Mouse (Mus musculus) liver, embryonic 12.5 days (tissue): ENCODE measurements around the gene Rasl11a. TPM values are rescaled to one million over a fixed set of nuclear protein-coding genes. Genes with fewer than 3 reads are reported as not detected.

Source experiments
- ATAC-seq: fragments of 200-750 bp; cut with Nextera tagmentation; 2 replicates; pipeline ENCODE4 v1.8.0; 2017; ENCODE audit warnings: moderate number of reproducible peaks, mild to moderate bottlenecking, moderate library complexity
- H3K27ac ChIP-seq: fragments of 300-500 bp; sonication (generic); 2 replicates; pipeline ENCODE4 v1.5.1; 2016; ENCODE audit warnings: mild to moderate bottlenecking
- H3K27me3 ChIP-seq: fragments of 300-500 bp; sonication (generic); replicated peaks from 2 replicates; pipeline ENCODE4 v1.6.1; 2016; ENCODE audit warnings: mild to moderate bottlenecking, moderate library complexity
- H3K36me3 ChIP-seq: fragments of 300-500 bp; sonication (generic); 2 replicates; pipeline ENCODE4 v1.6.1; 2016; ENCODE audit warnings: mild to moderate bottlenecking, moderate library complexity
- H3K4me1 ChIP-seq: fragments of 300-500 bp; sonication (generic); 2 replicates; pipeline ENCODE4 v1.6.1; 2016
- H3K4me2 ChIP-seq: fragments of 300-500 bp; sonication (generic); 2 replicates; pipeline ENCODE4 v1.6.1; 2016; ENCODE audit warnings: mild to moderate bottlenecking, moderate library complexity
- H3K4me3 ChIP-seq: fragments of 300-500 bp; sonication (generic); 2 replicates; pipeline ENCODE4 v1.5.1; 2016; ENCODE audit warnings: mild to moderate bottlenecking, moderate library complexity
- H3K9ac ChIP-seq: fragments of 300-500 bp; sonication (generic); 2 replicates; pipeline ENCODE4 v1.6.1; 2016; ENCODE audit warnings: mild to moderate bottlenecking, moderate library complexity
- H3K9me3 ChIP-seq: fragments of 300-500 bp; sonication (generic); replicated peaks from 2 replicates; pipeline ENCODE4 v1.6.1; 2016; ENCODE audit warnings: mild to moderate bottlenecking, moderate library complexity
- WGBS: fragments of 180-500 bp; shearing (Covaris S2); methylation state at CpG from one replicate; pipeline ENCODE4 v1.1.7; 2016; ENCODE audit not compliant: insufficient replicate concordance; 5-methylcytosine and 5-hydroxymethylcytosine counted together
- polyA plus RNA-seq: library from polyadenylated mRNA; unstranded; fragments of >200 nt; fragmentation: Nextera tagmentation; extraction: Ambion mirVana; gene quantifications from 2 replicates; pipeline ENCODE4 v1.2.1, GENCODE M21; 2016

Rasl11a gene
- 3.2 and 3.8 TPM in 2 replicates for polyA plus RNA-seq

- peak; percentile 85 for ATAC-seq
- peaks cover 15% of the 10 kb centered on the region for H3K4me1 ChIP-seq
- peaks cover 51% of the 10 kb centered on the region for H3K27me3 ChIP-seq
- WGBS = under 1% methylated on average over 40 of the region's 40 CpGs
- H3K9me3 ChIP-seq = no peaks in the 10 kb centered on the region
- H3K36me3 ChIP-seq = 0 out of 2 replicates have a peak, but pooled peaks cover 3% of the 10 kb centered on the region
- H3K4me3 ChIP-seq = peak within 1 kb of the TSS; percentile 61
- peak within 1 kb of the TSS; percentile 57 for H3K9ac ChIP-seq
- no peak within 1 kb of the TSS for H3K27ac ChIP-seq
- peak within 1 kb of the TSS; percentile 91 for H3K4me2 ChIP-seq
Observed at GRCm38 (mm10) chr5:146844945-146845365, at the start of gene Rasl11a. Gene Rasl11a, plus strand, starts transcription at chr5:146845071.

GRCm38 (mm10) chr5:146795728-146796127, 49.1 kb upstream of the Rasl11a start:
- H3K36me3 ChIP-seq = no peaks in the 10 kb centered on the region
- H3K27me3 ChIP-seq = no peaks in the 10 kb centered on the region; the same call in 1 of the 2 replicates
- H3K9ac ChIP-seq = no peak overlapping the region
- peaks cover 66% of the 10 kb centered on the region for H3K4me1 ChIP-seq
- no peaks in the 10 kb centered on the region for H3K9me3 ChIP-seq
- no peak overlapping the region for H3K4me3 ChIP-seq
- 0 out of 2 replicates have a peak overlapping the region, but pooled peaks have one; percentile 57 for H3K27ac ChIP-seq
- WGBS = 73% methylated on average over 13 of the region's 13 CpGs
- ATAC-seq = no peak
- H3K4me2 ChIP-seq = no peak overlapping the region

GRCm38 (mm10) chr5:146798031-146798430, 46.8 kb upstream of the Rasl11a start:
- Histone ChIP-seq H3K27ac (no peak overlapping the region), H3K27me3 (no peaks in the 10 kb centered on the region; the same call in 1 of the 2 replicates), H3K9ac (no peak overlapping the region), H3K36me3 (no peaks in the 10 kb centered on the region), H3K4me2 (no peak overlapping the region), H3K4me1 (peaks cover 44% of the 10 kb centered on the region), H3K4me3 (no peak overlapping the region), H3K9me3 (0 out of 2 replicates have a peak, but pooled peaks cover 8% of the 10 kb centered on the region)
- WGBS = 52% methylated on average over 9 of the region's 9 CpGs
- ATAC-seq = no peak

- WGBS = 48% methylated on average over 8 of the region's 8 CpGs
- Histone ChIP-seq H3K9ac (no peak overlapping the region), H3K27ac (no peak overlapping the region), H3K9me3 (0 out of 2 replicates have a peak, but pooled peaks cover 8% of the 10 kb centered on the region), H3K4me2 (no peak overlapping the region), H3K4me1 (no peaks in the 10 kb centered on the region), H3K36me3 (no peaks in the 10 kb centered on the region), H3K4me3 (no peak overlapping the region), H3K27me3 (0 out of 2 replicates have a peak, but pooled peaks cover 8% of the 10 kb centered on the region)
- no peak for ATAC-seq
Observed at GRCm38 (mm10) chr5:146806004-146806430, 38.9 kb upstream of the Rasl11a start.

GRCm38 (mm10) chr5:146809951-146810350, 34.9 kb upstream of the Rasl11a start:
- Histone ChIP-seq H3K4me3 (no peak overlapping the region), H3K27ac (no peak overlapping the region), H3K36me3 (no peaks in the 10 kb centered on the region), H3K9ac (no peak overlapping the region), H3K27me3 (0 out of 2 replicates have a peak, but pooled peaks cover 8% of the 10 kb centered on the region), H3K4me2 (no peak overlapping the region), H3K4me1 (no peaks in the 10 kb centered on the region), H3K9me3 (0 out of 2 replicates have a peak, but pooled peaks cover 3% of the 10 kb centered on the region)
- no peak for ATAC-seq
- WGBS = 59% methylated on average over 5 of the region's 5 CpGs

- H3K9me3 ChIP-seq = 0 out of 2 replicates have a peak, but pooled peaks cover 3% of the 10 kb centered on the region
- no peak for ATAC-seq
- H3K4me3 ChIP-seq = no peak overlapping the region
- H3K4me2 ChIP-seq = no peak overlapping the region
- H3K4me1 ChIP-seq = no peaks in the 10 kb centered on the region
- 0 out of 2 replicates have a peak, but pooled peaks cover 8% of the 10 kb centered on the region for H3K27me3 ChIP-seq
- 83% methylated on average over 5 of the region's 5 CpGs for WGBS
- H3K9ac ChIP-seq = no peak overlapping the region
- no peaks in the 10 kb centered on the region for H3K36me3 ChIP-seq
- no peak overlapping the region for H3K27ac ChIP-seq
Observed at GRCm38 (mm10) chr5:146812866-146813265, 32.0 kb upstream of the Rasl11a start.

GRCm38 (mm10) chr5:146813421-146813820, 31.4 kb upstream of the Rasl11a start:
- Histone ChIP-seq H3K27me3 (0 out of 2 replicates have a peak, but pooled peaks cover 3% of the 10 kb centered on the region), H3K27ac (no peak overlapping the region), H3K9ac (no peak overlapping the region), H3K9me3 (0 out of 2 replicates have a peak, but pooled peaks cover 3% of the 10 kb centered on the region), H3K4me1 (no peaks in the 10 kb centered on the region), H3K4me2 (no peak overlapping the region), H3K36me3 (no peaks in the 10 kb centered on the region), H3K4me3 (no peak overlapping the region)
- ATAC-seq = no peak
- 75% methylated on average over 4 of the region's 4 CpGs for WGBS

- 26% methylated on average over 4 of the region's 4 CpGs for WGBS
- H3K4me3 ChIP-seq = no peak overlapping the region
Observed at GRCm38 (mm10) chr5:146815394-146815793, 29.5 kb upstream of the Rasl11a start.

GRCm38 (mm10) chr5:146817583-146817982, 27.3 kb upstream of the Rasl11a start:
- H3K4me2 ChIP-seq = no peak overlapping the region
- no peak overlapping the region for H3K27ac ChIP-seq
- no peak overlapping the region for H3K9ac ChIP-seq
- H3K4me3 ChIP-seq = no peak overlapping the region
- H3K36me3 ChIP-seq = no peaks in the 10 kb centered on the region
- no peaks in the 10 kb centered on the region for H3K4me1 ChIP-seq
- WGBS = 77% methylated on average over 8 of the region's 8 CpGs
- H3K9me3 ChIP-seq = 0 out of 2 replicates have a peak, but pooled peaks cover 3% of the 10 kb centered on the region
- no peaks in the 10 kb centered on the region for H3K27me3 ChIP-seq
- ATAC-seq = no peak

More at GRCm38 (mm10) chr5:146815394-146815793, 29.5 kb upstream of the Rasl11a start:
- H3K27ac ChIP-seq = no peak overlapping the region
- H3K4me2 ChIP-seq = no peak overlapping the region
- no peaks in the 10 kb centered on the region for H3K36me3 ChIP-seq
- no peaks in the 10 kb centered on the region for H3K27me3 ChIP-seq
- ATAC-seq = no peak
- H3K9me3 ChIP-seq = 0 out of 2 replicates have a peak, but pooled peaks cover 3% of the 10 kb centered on the region
- no peaks in the 10 kb centered on the region for H3K4me1 ChIP-seq
- H3K9ac ChIP-seq = no peak overlapping the region

- Histone ChIP-seq H3K27me3 (no peaks in the 10 kb centered on the region), H3K4me2 (no peak overlapping the region), H3K36me3 (no peaks in the 10 kb centered on the region), H3K27ac (no peak overlapping the region), H3K9ac (no peak overlapping the region), H3K4me3 (no peak overlapping the region), H3K9me3 (no peaks in the 10 kb centered on the region), H3K4me1 (peaks cover 2% of the 10 kb centered on the region)
- 58% methylated on average over 8 of the region's 8 CpGs for WGBS
- no peak for ATAC-seq
Observed at GRCm38 (mm10) chr5:146818906-146819623, 25.8 kb upstream of the Rasl11a start.

GRCm38 (mm10) chr5:146823005-146823404, 21.9 kb upstream of the Rasl11a start:
- Histone ChIP-seq H3K27ac (no peak overlapping the region), H3K9ac (no peak overlapping the region), H3K36me3 (no peaks in the 10 kb centered on the region), H3K4me1 (peaks cover 12% of the 10 kb centered on the region), H3K27me3 (no peaks in the 10 kb centered on the region), H3K9me3 (no peaks in the 10 kb centered on the region), H3K4me2 (no peak overlapping the region), H3K4me3 (no peak overlapping the region)
- ATAC-seq = no peak
- WGBS = 83% methylated on average over 5 of the region's 5 CpGs

- peak overlapping the region; percentile 66 for H3K27ac ChIP-seq
- WGBS = 29% methylated on average over 8 of the region's 8 CpGs
- no peaks in the 10 kb centered on the region for H3K9me3 ChIP-seq
- H3K9ac ChIP-seq = peak overlapping the region; percentile 32
- H3K4me2 ChIP-seq = peak overlapping the region; percentile 56
- peak overlapping the region; percentile 27 for H3K4me3 ChIP-seq
- H3K27me3 ChIP-seq = no peaks in the 10 kb centered on the region
- H3K36me3 ChIP-seq = peaks cover 8% of the 10 kb centered on the region
- peak; percentile 28; the same call in 1 of the 2 replicates for ATAC-seq
- H3K4me1 ChIP-seq = peaks cover 37% of the 10 kb centered on the region
Observed at GRCm38 (mm10) chr5:146829528-146829927, 15.3 kb upstream of the Rasl11a start.
